Comparison of ENCODE assay signal across 8 mouse cellular contexts in the genomic region with DNA sequence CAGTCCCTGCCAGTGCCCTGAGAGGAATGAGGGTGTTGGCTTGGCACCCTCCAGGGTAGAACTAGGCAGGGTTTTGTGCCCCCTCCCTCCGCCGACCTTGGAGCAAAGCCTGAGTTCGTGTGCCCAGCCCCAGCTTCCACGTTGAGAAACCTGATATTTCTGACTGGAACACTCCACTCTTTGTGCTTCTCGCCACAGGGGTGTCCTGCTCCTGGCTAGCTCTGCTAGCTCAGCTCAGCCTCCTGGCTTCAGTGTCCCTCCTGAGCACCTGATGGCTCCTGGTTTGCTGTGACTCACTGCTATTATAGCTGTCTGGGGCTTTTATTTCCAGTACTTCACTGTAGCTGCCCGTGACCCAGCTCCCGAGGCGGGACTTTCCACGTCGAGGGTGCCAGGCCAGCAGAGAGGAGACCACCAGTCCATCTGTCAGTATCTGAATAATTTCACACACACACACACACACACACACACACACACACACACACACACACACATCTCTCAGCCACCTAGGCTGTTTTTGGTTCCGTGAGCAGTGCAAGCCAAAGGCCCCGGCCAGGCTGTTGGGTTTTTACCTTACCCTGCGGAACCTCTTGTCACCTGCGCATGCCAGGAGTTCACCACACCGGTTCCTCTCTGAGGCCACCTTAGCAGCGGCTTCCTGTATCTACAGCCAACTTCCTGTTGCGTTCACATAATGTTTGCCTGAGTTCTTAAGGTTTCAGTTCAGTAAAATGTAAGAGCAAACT.
DNase-seq lines count a peak whose midpoint lies in the region; TF ChIP-seq lines count a peak whose summit lies in the region.

No protein-coding gene starts in this region.

- H3K27ac ChIP-seq in ES-E14 (ENCODE audit: insufficient read depth, low read depth, low read length, poor library complexity, severe bottlenecking), result no peak overlapping the region
- peak overlapping the region; percentile 80 for H3K27ac ChIP-seq in embryonic facial prominence, embryonic 10.5 days (replicated peaks)
- H3K27ac ChIP-seq in hindbrain, embryonic 10.5 days, result peak overlapping the region; percentile 78
- H3K27ac ChIP-seq in macrophage, result peak overlapping the region; percentile 15; the same call in 1 of the 2 replicates
- H3K27ac ChIP-seq in layer of hippocampus, adult 2 months, result no peak overlapping the region

- H3K9me3 ChIP-seq in ES-E14 (ENCODE audit: control insufficient read depth, insufficient read depth, low read depth, low read length), result no peaks in the 10 kb centered on the region
- H3K9me3 ChIP-seq in embryonic facial prominence, embryonic 10.5 days, result no peaks in the 10 kb centered on the region
- H3K9me3 ChIP-seq in hindbrain, embryonic 10.5 days, result no peaks in the 10 kb centered on the region

- 0 out of 2 replicates have a peak, but pooled peaks cover 5% of the 10 kb centered on the region for H3K27me3 ChIP-seq in embryonic facial prominence, embryonic 10.5 days (replicated peaks; ENCODE audit: low read depth, poor library complexity, severe bottlenecking)
- H3K27me3 ChIP-seq in hindbrain, embryonic 10.5 days (ENCODE audit: insufficient read depth, poor library complexity, severe bottlenecking), result peaks cover 12% of the 10 kb centered on the region

- peaks cover 0 to 10% of the 10 kb centered on the region in 2 experiments; a peak in 1 of 4 replicates for H3K4me1 ChIP-seq in ES-E14 (ENCODE audit: control insufficient read depth in 2 of 2, insufficient read depth in 2 of 2, low read length in 2 of 2, poor library complexity in 1 of 2)
- peaks cover 38% of the 10 kb centered on the region for H3K4me1 ChIP-seq in embryonic facial prominence, embryonic 10.5 days
- H3K4me1 ChIP-seq in hindbrain, embryonic 10.5 days (replicated peaks), result peaks cover 41% of the 10 kb centered on the region

- H3K36me3 ChIP-seq in ES-E14 (ENCODE audit: control insufficient read depth, insufficient read depth, low read length, poor library complexity, severe bottlenecking) (no peaks in the 10 kb centered on the region), macrophage (ENCODE audit: inconsistent target) (no peaks in the 10 kb centered on the region)
- H3K36me3 ChIP-seq in embryonic facial prominence, embryonic 10.5 days (replicated peaks), result no peaks in the 10 kb centered on the region
- no peaks in the 10 kb centered on the region for H3K36me3 ChIP-seq in hindbrain, embryonic 10.5 days

- 54% methylated on average over 17 of the region's 17 CpGs for WGBS in embryonic facial prominence, embryonic 10.5 days
- 60% methylated on average over 17 of the region's 17 CpGs for WGBS in hindbrain, embryonic 10.5 days
- 35% methylated on average over 14 of the region's 17 CpGs for WGBS in macrophage (ENCODE audit: missing documents)

- no peaks in the 10 kb centered on the region for H3K79me2 ChIP-seq in macrophage (ENCODE audit: inconsistent target)

- peak overlapping the region; percentile 3 to 35; a peak in 2 of 4 replicates for H3K4me3 ChIP-seq in ES-E14 (ENCODE audit: insufficient read depth in 1 of 2, low read depth in 1 of 2, low read length in 2 of 2, poor library complexity in 1 of 2, severe bottlenecking in 1 of 2)
- H3K4me3 ChIP-seq in embryonic facial prominence, embryonic 10.5 days, result 0 out of 2 replicates have a peak overlapping the region, but pooled peaks have one; percentile 5
- H3K4me3 ChIP-seq in hindbrain, embryonic 10.5 days, result no peak overlapping the region
- H3K4me3 ChIP-seq in macrophage (ENCODE audit: inconsistent target), result no peak overlapping the region
- no peak overlapping the region for H3K4me3 ChIP-seq in layer of hippocampus, adult 2 months

- in situ Hi-C loops in ES-E14 (cut with MboI; ENCODE audit: low sequenced_read_pairs in 2 of 2, unreplicated experiment in 2 of 2), result no loop called here

- H3K9ac ChIP-seq in ES-E14 (ENCODE audit: insufficient read depth, low read depth, low read length, poor library complexity, severe bottlenecking), result no peak overlapping the region

- TF ChIP-seq CTCF in layer of hippocampus, adult 2 months (conservative IDR thresholded peaks at IDR 0.05), result no peak

- DNase-seq in embryo, embryonic 11 days, result peak; percentile 57
- DNase-seq in embryo, embryonic 10 days (ENCODE audit: low spot score), result no peak
- DNase-seq in ES-E14 (ENCODE audit: low read depth, low spot score), result no peak
- DNase-seq in embryonic facial prominence, embryonic 10.5 days (ENCODE audit: low spot score), result peak; percentile 52
- peak; percentile 22 for DNase-seq in hindbrain, embryonic 10.5 days (ENCODE audit: low spot score)
- DNase-seq in thymus, postnatal 0 days (ENCODE audit: low spot score), result peak; percentile 80
- DNase-seq in layer of hippocampus, adult 2 months (ENCODE audit: low spot score in 2 of 2), result no peak

TF ChIP-seq in ES-E14, 5 proteins besides CTCF, POLR2A, EP300 and RAD21:
- TF ChIP-seq HCFC1 (IDR thresholded peaks at IDR 0.05; ENCODE audit: borderline replicate concordance, insufficient read depth, low read length) (no peak), MAFK (IDR thresholded peaks at IDR 0.05; ENCODE audit: insufficient read depth, low read depth, low read length) (no peak), CHD2 (IDR thresholded peaks at IDR 0.05; ENCODE audit: low read depth, low read length) (no peak), ZNF384 (IDR thresholded peaks at IDR 0.05; ENCODE audit: low read depth, low read length) (no peak), ZC3H11A (IDR thresholded peaks at IDR 0.05; ENCODE audit: borderline replicate concordance, low read depth, low read length) (no peak)
TF ChIP-seq in ES-E14: peak in this region for 0.

Comparison
In these comparisons a context has a peak if more than half of its experiments do, and no peak if none do; other contexts are left out.
1. DNase-seq: peak in embryo, embryonic 11 days (single experiment), embryonic facial prominence, embryonic 10.5 days (single experiment), hindbrain, embryonic 10.5 days (single experiment) and thymus, postnatal 0 days (single experiment); none in embryo, embryonic 10 days (single experiment), ES-E14 (single experiment) and layer of hippocampus, adult 2 months (0 of 2).
2. H3K27ac ChIP-seq: peak in embryonic facial prominence, embryonic 10.5 days (single experiment), hindbrain, embryonic 10.5 days (single experiment) and macrophage (single experiment); none in ES-E14 (single experiment) and layer of hippocampus, adult 2 months (single experiment).
3. H3K4me3 ChIP-seq: peak in ES-E14 (2 of 2) and embryonic facial prominence, embryonic 10.5 days (single experiment); none in hindbrain, embryonic 10.5 days (single experiment), macrophage (single experiment) and layer of hippocampus, adult 2 months (single experiment).